ENCODE assay signal across 8 mouse cellular contexts in the genomic region with DNA sequence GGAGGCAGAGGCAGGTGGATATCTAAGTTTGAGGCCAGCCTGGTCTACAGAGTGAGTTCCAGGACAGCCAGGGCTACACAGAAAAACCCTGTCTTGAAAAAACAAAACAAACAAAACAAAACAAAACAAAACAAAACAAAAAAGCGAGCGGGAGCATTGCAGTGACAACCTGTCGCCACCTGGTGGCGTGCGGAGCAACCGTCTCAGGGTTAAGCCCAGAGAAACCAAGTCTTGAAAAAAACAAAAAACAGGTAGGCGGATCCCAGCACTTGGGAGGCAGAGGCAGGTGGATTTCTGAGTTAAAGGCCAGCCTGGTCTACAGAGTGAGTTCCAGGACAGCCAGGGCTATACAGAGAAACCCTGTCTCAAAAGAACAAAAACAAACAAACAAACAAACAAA. TPM values are rescaled to one million over a fixed set of nuclear protein-coding genes. Genes with fewer than 3 reads are reported as not detected.
DNase-seq lines count a peak whose midpoint lies in the region; ATAC-seq and TF ChIP-seq lines count a peak whose summit lies in the region.
"Not testable (repeated sequence)": the region's sequence is repeated elsewhere in the genome, so short reads cannot be mapped to it uniquely, and the experiment has no call there.

No protein-coding gene starts in this region.

- not testable (repeated sequence) for TF ChIP-seq EP300 in stomach, postnatal 0 days (optimal IDR thresholded peaks at IDR 0.05)

- ATAC-seq in embryonic facial prominence, embryonic 11.5 days (replicated peaks; ENCODE audit: insufficient number of reproducible peaks, low FRiP score, low TSS enrichment, low read depth); stomach, postnatal 0 days (ENCODE audit: low FRiP score, low TSS enrichment): not testable (repeated sequence)
- peak; percentile 75 for ATAC-seq in megakaryocyte-erythroid progenitor cell, adult 5-6 weeks (replicated peaks; ENCODE audit: low FRiP score, low TSS enrichment, poor library complexity, severe bottlenecking)

- H3K4me1 ChIP-seq in bone marrow macrophage, adult 2 months (ENCODE audit: control insufficient read depth, insufficient read depth, low read length); embryonic facial prominence, embryonic 11.5 days (ENCODE audit: control insufficient read depth, insufficient read depth, low read length); stomach, postnatal 0 days (replicated peaks; ENCODE audit: control insufficient read depth, insufficient read depth): not testable (repeated sequence)

- not testable (repeated sequence) for H3K9me3 ChIP-seq in embryonic facial prominence, embryonic 11.5 days (replicated peaks; ENCODE audit: control insufficient read depth, low read length); stomach, postnatal 0 days (ENCODE audit: control insufficient read depth, low read length)

- WGBS in embryonic facial prominence, embryonic 11.5 days, result 91% methylated on average over 7 of the region's 7 CpGs
- 94% methylated on average over 7 of the region's 7 CpGs for WGBS in stomach, postnatal 0 days

- peak; percentile 63 for DNase-seq in A20 (ENCODE audit: low read depth, low spot score)
- peak; percentile 23 for DNase-seq in MN1 (ENCODE audit: low spot score)
- DNase-seq in embryonic facial prominence, embryonic 11.5 days (ENCODE audit: low spot score), result peak; percentile 24
- DNase-seq in heart, postnatal 4 days, result peak; percentile 14
- peak; percentile 38 for DNase-seq in liver
- not testable (repeated sequence) for DNase-seq in stomach, postnatal 0 days (ENCODE audit: low spot score)

- H3K4me3 ChIP-seq in bone marrow macrophage, adult 2 months (ENCODE audit: insufficient read depth, low read length); embryonic facial prominence, embryonic 11.5 days (ENCODE audit: low read depth, low read length); stomach, postnatal 0 days (ENCODE audit: low read depth, low read length): not testable (repeated sequence)

- TF ChIP-seq CTCF in bone marrow macrophage, adult 2 months (IDR thresholded peaks at IDR 0.05; ENCODE audit: low read depth, low read length), result peak; percentile 40
- TF ChIP-seq CTCF in stomach, postnatal 0 days (IDR thresholded peaks at IDR 0.05; ENCODE audit: low read depth), result peak; percentile 47

- not testable (repeated sequence) for H3K4me2 ChIP-seq in embryonic facial prominence, embryonic 11.5 days (ENCODE audit: low read depth, low read length); stomach, postnatal 0 days (replicated peaks; ENCODE audit: low read depth)

- not testable (repeated sequence) for H3K27me3 ChIP-seq in embryonic facial prominence, embryonic 11.5 days (ENCODE audit: control insufficient read depth, insufficient read depth, low read length); stomach, postnatal 0 days (ENCODE audit: control insufficient read depth, insufficient read depth, low read length)

- H3K36me3 ChIP-seq in embryonic facial prominence, embryonic 11.5 days (replicated peaks; ENCODE audit: control insufficient read depth, insufficient read depth, low read depth, low read length); stomach, postnatal 0 days (ENCODE audit: control insufficient read depth, insufficient read depth, low read length): not testable (repeated sequence)

- TF ChIP-seq POLR2A in bone marrow macrophage, adult 2 months (IDR thresholded peaks at IDR 0.05; ENCODE audit: borderline replicate concordance, low read depth, low read length), result not testable (repeated sequence)

- H3K27ac ChIP-seq in bone marrow macrophage, adult 2 months (ENCODE audit: insufficient read depth, low read depth, low read length); embryonic facial prominence, embryonic 11.5 days (replicated peaks; ENCODE audit: low read depth, low read length); stomach, postnatal 0 days (replicated peaks): not testable (repeated sequence)

- H3K9ac ChIP-seq in embryonic facial prominence, embryonic 11.5 days (replicated peaks; ENCODE audit: low read length); stomach, postnatal 0 days (ENCODE audit: low read length): not testable (repeated sequence)

RNA-seq across cellular contexts. Expression of a gene that starts 41.0 kb away (rescaled TPM):
- 21.4 and 23.0 TPM in 2 replicates for polyA plus RNA-seq in bone marrow macrophage, adult 2 months (2012; ENCODE audit: insufficient read depth, insufficient read length, missing spikeins)
- 14.7 and 15.6 TPM in 2 replicates for polyA plus RNA-seq in embryonic facial prominence, embryonic 11.5 days (2014; fragmentation: Nextera tagmentation; extraction: Ambion mirVana)
- total RNA-seq in heart, postnatal 4 days (2021), result 100 to 1,000 TPM; 134 to 148 TPM
- 11.3 and 13.3 TPM in 2 replicates for total RNA-seq in megakaryocyte-erythroid progenitor cell, adult 5-6 weeks (2014; fragmentation: Nextera tagmentation)
- 6.2 and 7.8 TPM in 2 replicates for total RNA-seq in megakaryocyte-erythroid progenitor cell, adult 5-6 weeks (2017)
- polyA plus RNA-seq in stomach, postnatal 0 days (2015; fragmentation: Nextera tagmentation; extraction: Ambion mirVana), result 8.9 and 9.1 TPM in 2 replicates

RNA-seq across cellular contexts. Expression of a gene that starts 54.3 kb away (rescaled TPM):
- polyA plus RNA-seq in bone marrow macrophage, adult 2 months (2012; ENCODE audit: insufficient read depth, insufficient read length, missing spikeins), result 22.8 and 24.1 TPM in 2 replicates
- polyA plus RNA-seq in embryonic facial prominence, embryonic 11.5 days (2014; fragmentation: Nextera tagmentation; extraction: Ambion mirVana), result 6.6 and 7.0 TPM in 2 replicates
- 10 to 100 TPM; 23.7 to 25.8 TPM for total RNA-seq in heart, postnatal 4 days (2021)
- total RNA-seq in megakaryocyte-erythroid progenitor cell, adult 5-6 weeks (2014; fragmentation: Nextera tagmentation), result 25.2 and 29.4 TPM in 2 replicates
- 42.7 and 67.3 TPM in 2 replicates for total RNA-seq in megakaryocyte-erythroid progenitor cell, adult 5-6 weeks (2017)
- polyA plus RNA-seq in stomach, postnatal 0 days (2015; fragmentation: Nextera tagmentation; extraction: Ambion mirVana), result 25.2 and 25.3 TPM in 2 replicates
